Mouse (Mus musculus): ENCODE data around the gene Ddit4.

GRCm38 (mm10) chr10:59908776-59909315 is 42.8 kb downstream of the Ddit4 start:
- TF ChIP-seq CTCF (IDR thresholded peaks at IDR 0.05; ENCODE audit: extremely low read depth, insufficient read length, insufficient replicate concordance, low read depth, low read length), result no peak
- TF ChIP-seq POLR2A (IDR thresholded peaks at IDR 0.05; ENCODE audit: low read depth, low read length), result no peak
